Comparison of ENCODE assay signal across 30 mouse cellular contexts in genomic region chr9:7891177-7891576, GRCm38 (mm10). TPM values are rescaled to one million over a fixed set of nuclear protein-coding genes. Genes with fewer than 3 reads are reported as not detected.
DNase-seq lines count a peak whose midpoint lies in the region; ATAC-seq lines count a peak whose summit lies in the region.
"Had no signal": no experiment of that assay in that cellular context is flagged by ENCODE, and none has a peak within 500 bp of the region (broad histone marks: within the 10 kb centered on the region; RNA-seq: fewer than 3 reads in every experiment).

No protein-coding gene starts in this region.

- no peaks in the 10 kb centered on the region for H3K9me3 ChIP-seq in forebrain, embryonic 15.5 days
- H3K9me3 ChIP-seq: embryonic facial prominence, embryonic 10.5 days; embryonic facial prominence, embryonic 13.5 days; forebrain, embryonic 12.5 days; heart, embryonic 15.5 days had no signal

- H3K4me3 ChIP-seq in forebrain, embryonic 15.5 days = no peak overlapping the region
- H3K4me3 ChIP-seq: embryonic facial prominence, embryonic 10.5 days; embryonic facial prominence, embryonic 13.5 days; erythroblast, embryonic 14.5 days; forebrain, embryonic 12.5 days; heart, embryonic 12.5 days; heart, embryonic 15.5 days had no signal

- H3K9ac ChIP-seq in forebrain, embryonic 15.5 days (replicated peaks) = no peak overlapping the region
- H3K9ac ChIP-seq: embryonic facial prominence, embryonic 13.5 days; forebrain, embryonic 12.5 days; heart, embryonic 12.5 days; heart, embryonic 15.5 days; hindbrain, embryonic 14.5 days had no signal

- WGBS in forebrain, embryonic 15.5 days = 71% methylated on average over 1 of the region's 1 CpGs

- no peak overlapping the region for H3K27ac ChIP-seq in forebrain, embryonic 15.5 days (replicated peaks)
- H3K27ac ChIP-seq: embryonic facial prominence, embryonic 10.5 days; embryonic facial prominence, embryonic 13.5 days; forebrain, embryonic 12.5 days; heart, embryonic 15.5 days; hindbrain, embryonic 14.5 days; hindbrain, postnatal 0 days had no signal

- DNase-seq in heart, adult 11 months = peak; percentile 6
- DNase-seq in heart, postnatal 25 days (ENCODE audit: low spot score) = no peak
- peak; percentile 36 for DNase-seq in 416B (ENCODE audit: low read depth)
- DNase-seq in ovary, postnatal 10 days (ENCODE audit: low spot score) = no peak
- DNase-seq: adrenal gland, postnatal 14 days; cerebellum, adult 11-12 months; cerebellum, adult 8-10 months; cerebellum, postnatal 10 days; cerebellum, postnatal 36 days; embryo, embryonic 11 days; gastrocnemius, postnatal 10 days; gastrocnemius, postnatal 36 days; heart, adult 18-20 months; heart, postnatal 10 days; heart, postnatal 4 days had no signal

- H3K36me3 ChIP-seq in forebrain, embryonic 15.5 days = no peaks in the 10 kb centered on the region
- H3K36me3 ChIP-seq: embryonic facial prominence, embryonic 10.5 days; embryonic facial prominence, embryonic 13.5 days; forebrain, embryonic 12.5 days; heart, embryonic 12.5 days; heart, embryonic 15.5 days had no signal

- H3K27me3 ChIP-seq in forebrain, embryonic 15.5 days = no peaks in the 10 kb centered on the region
- H3K27me3 ChIP-seq: embryonic facial prominence, embryonic 13.5 days; forebrain, embryonic 12.5 days; heart, embryonic 12.5 days; heart, embryonic 15.5 days had no signal

- ATAC-seq in granulocyte monocyte progenitor cell, adult 5-6 weeks (replicated peaks; ENCODE audit: poor library complexity, severe bottlenecking) = peak; percentile 75
- peak; percentile 56; the same call in 1 of the 2 replicates for ATAC-seq in monocyte, adult 5-6 weeks (replicated peaks; ENCODE audit: insufficient number of reproducible peaks, low FRiP score, low TSS enrichment, poor library complexity, severe bottlenecking)
- no peak for ATAC-seq in forebrain, embryonic 15.5 days (replicated peaks)
- ATAC-seq: activated CD4-positive, CD25-positive, alpha-beta regulatory T cell, adult 4 months; CD4-positive, CD25-positive, alpha-beta regulatory T cell, adult 4 months; forebrain, embryonic 16.5 days; hindbrain, postnatal 0 days; inflammation-experienced regulatory T-cells, adult 6 months had no signal

- H3K4me1 ChIP-seq in forebrain, embryonic 15.5 days = no peaks in the 10 kb centered on the region
- H3K4me1 ChIP-seq: embryonic facial prominence, embryonic 10.5 days; embryonic facial prominence, embryonic 13.5 days; forebrain, embryonic 12.5 days; heart, embryonic 12.5 days; heart, embryonic 15.5 days had no signal

- no peak overlapping the region for H3K4me2 ChIP-seq in forebrain, embryonic 15.5 days (replicated peaks)
- H3K4me2 ChIP-seq: embryonic facial prominence, embryonic 13.5 days; forebrain, embryonic 12.5 days; heart, embryonic 12.5 days; heart, embryonic 15.5 days; hindbrain, embryonic 14.5 days had no signal

- intact Hi-C loops in heart, postnatal 25 days (cut with DNase I) = no loop called here

RNA-seq across cellular contexts. Expression of gene Birc3, which starts 18.2 kb away (rescaled TPM):
- 1 to 10 TPM; 8.1 to 9.0 TPM for total RNA-seq in heart, postnatal 25 days (2021)
- 21.6 and 34.6 TPM in 2 replicates for total RNA-seq in granulocyte monocyte progenitor cell, adult 5-6 weeks (2014; fragmentation: Nextera tagmentation)
- total RNA-seq in granulocyte monocyte progenitor cell, adult 5-6 weeks (2017) = 31.1 and 35.7 TPM in 2 replicates
- 352 to 549 TPM (median 444 TPM) in 3 replicates for total RNA-seq in monocyte, adult 5-6 weeks (2017)
- polyA plus RNA-seq in forebrain, embryonic 15.5 days (2015; fragmentation: Nextera tagmentation; extraction: Ambion mirVana) = 0.88 and 1.2 TPM in 2 replicates

RNA-seq across cellular contexts. Expression of gene Birc2, which starts 54.3 kb away (rescaled TPM):
- 10 to 100 TPM; 23.6 to 24.8 TPM for total RNA-seq in heart, postnatal 25 days (2021)
- 25.5 and 30.8 TPM in 2 replicates for total RNA-seq in granulocyte monocyte progenitor cell, adult 5-6 weeks (2014; fragmentation: Nextera tagmentation)
- total RNA-seq in granulocyte monocyte progenitor cell, adult 5-6 weeks (2017) = 39.1 and 40.0 TPM in 2 replicates
- total RNA-seq in monocyte, adult 5-6 weeks (2017) = 79.5 to 117 TPM (median 103 TPM) in 3 replicates
- 50.9 and 51.9 TPM in 2 replicates for polyA plus RNA-seq in forebrain, embryonic 15.5 days (2015; fragmentation: Nextera tagmentation; extraction: Ambion mirVana)

Comparison
In these comparisons a context has a peak if more than half of its experiments do, and no peak if none do; other contexts are left out.
1. DNase-seq: peak in heart, adult 11 months (single experiment) and 416B (single experiment); none in heart, postnatal 25 days (single experiment) and ovary, postnatal 10 days (single experiment).